Mouse (Mus musculus) CH12.LX (cell line): ENCODE results near the gene Arf6. TPM values are rescaled to one million over a fixed set of nuclear protein-coding genes. Genes with fewer than 3 reads are reported as not detected.

Source experiments
- EP300 ChIP-seq: IDR thresholded peaks from 2 replicates; pipeline ENCODE4 v1.6.1; 2011; ENCODE audit warnings: low read length, improper control_type of control experiment
- MEF2A ChIP-seq: IDR thresholded peaks from 2 replicates; pipeline ENCODE4 v1.6.1; 2014; ENCODE audit warnings: low read depth, mild to moderate bottlenecking, inconsistent platforms, low read length, improper control_type of control experiment, borderline replicate concordance
- RAD21 ChIP-seq: IDR thresholded peaks from 2 replicates; pipeline ENCODE4 v1.6.1; 2011; ENCODE audit warnings: low read depth, mild to moderate bottlenecking, low read length, improper control_type of control experiment, moderate library complexity
- RCOR1 ChIP-seq: conservative IDR thresholded peaks from 2 replicates; pipeline ENCODE4 v1.6.1; 2012; ENCODE audit warnings: low read depth, mild to moderate bottlenecking, inconsistent platforms, low read length, improper control_type of control experiment
- SIN3A ChIP-seq: IDR thresholded peaks from 2 replicates; pipeline ENCODE4 v1.6.1; 2012; ENCODE audit warnings: low read length, improper control_type of control experiment, inconsistent platforms
- USF1 ChIP-seq: IDR thresholded peaks from 2 replicates; pipeline ENCODE4 v1.6.1; 2014; ENCODE audit warnings: low read depth, mild to moderate bottlenecking, inconsistent platforms, low read length, improper control_type of control experiment
- polyA plus RNA-seq: library from polyadenylated mRNA; unstranded; fragments of >175 nt; gene quantifications from 2 replicates; pipeline ENCODE4 v1.2.1, GENCODE M21; 2012; ENCODE audit warnings: low read depth; ENCODE audit not compliant: insufficient read length
- total RNA-seq, 2 experiments: library from RNA; depleted of rRNA; stranded (reverse); fragments of 300-350 nt in 1 of 2; fragments of >200 nt in 1 of 2; gene quantifications; 2 replicates each; pipeline ENCODE4 v1.2.3; 2012 to 2014

The Arf6 gene
- total and polyA plus RNA-seq, 3 experiments, result 258 to 375 (median 312) TPM

DNA sequence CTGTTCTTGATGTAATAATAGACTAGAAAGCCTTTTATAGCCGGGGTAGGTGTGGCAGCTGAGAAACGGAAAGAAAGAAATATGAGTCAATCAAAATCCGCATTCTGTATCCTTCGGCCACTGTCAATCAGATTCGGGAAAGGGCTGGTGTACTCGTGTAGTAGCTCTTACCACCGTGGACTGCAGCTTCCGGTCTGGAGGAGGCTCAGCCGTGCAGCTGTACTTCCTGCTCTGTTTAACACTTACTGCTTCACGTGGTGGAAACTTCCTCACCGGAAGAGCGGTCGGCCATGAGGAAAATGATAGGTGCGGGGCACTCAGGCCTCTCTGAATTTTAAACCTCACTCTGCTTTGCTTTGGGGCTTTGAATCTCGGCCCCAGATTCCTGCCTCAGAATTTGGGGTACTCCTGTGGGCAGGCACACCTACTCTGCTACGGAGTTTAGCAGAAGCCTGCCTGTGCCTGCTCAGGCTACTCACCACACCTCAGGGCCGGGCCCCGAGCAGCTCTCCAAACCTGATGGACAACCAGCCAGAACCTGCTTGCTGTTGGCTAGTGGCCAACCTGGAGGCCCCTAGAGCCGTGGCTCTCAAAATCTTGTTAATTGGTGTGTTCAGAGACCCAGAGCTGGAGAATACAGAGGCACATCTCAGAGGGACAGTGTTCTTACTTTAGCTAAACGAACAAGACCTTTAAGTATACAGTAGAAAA is 51.0 kb downstream of the Arf6 start (continued):
- TF ChIP-seq MEF2A (no peak), RCOR1 (no peak), SIN3A (no peak), RAD21 (no peak), EP300 (no peak), USF1 (peak; percentile 51; the same call in 1 of the 2 replicates)
- TF ChIP-seq, all 38 proteins: peak for 5

Other genes starting within 250 kb of the Arf6 start
- gene Rps29, start 213.0 kb upstream of the Arf6 start, total RNA-seq (2012; rRNA removed), result 5,149 and 5,532 TPM in 2 replicates
- 460 and 635 TPM in 2 replicates for gene Rps29, start 213.0 kb upstream of the Arf6 start, total RNA-seq (2014; rRNA removed)
- 1,193 and 1,316 TPM in 2 replicates for gene Rps29, start 213.0 kb upstream of the Arf6 start, polyA plus RNA-seq
- gene Lrr1, start 203.3 kb upstream of the Arf6 start, total RNA-seq (2012; rRNA removed), result 9.1 and 9.2 TPM in 2 replicates
- 33.6 and 35.0 TPM in 2 replicates for gene Lrr1, start 203.3 kb upstream of the Arf6 start, total RNA-seq (2014; rRNA removed)
- 23.8 and 24.6 TPM in 2 replicates for gene Lrr1, start 203.3 kb upstream of the Arf6 start, polyA plus RNA-seq
- 1,571 and 1,698 TPM in 2 replicates for gene Rpl36al, start 188.1 kb upstream of the Arf6 start, total RNA-seq (2012; rRNA removed)
- 1,160 and 1,263 TPM in 2 replicates for gene Rpl36al, start 188.1 kb upstream of the Arf6 start, total RNA-seq (2014; rRNA removed)
- gene Rpl36al, start 188.1 kb upstream of the Arf6 start, polyA plus RNA-seq, result 748 and 828 TPM in 2 replicates
- 58.1 and 72.2 TPM in 2 replicates for gene Mgat2, start 188.0 kb upstream of the Arf6 start, total RNA-seq (2012; rRNA removed)
- gene Mgat2, start 188.0 kb upstream of the Arf6 start, total RNA-seq (2014; rRNA removed), result 104 and 106 TPM in 2 replicates
- gene Mgat2, start 188.0 kb upstream of the Arf6 start, polyA plus RNA-seq, result 48.7 and 54.2 TPM in 2 replicates
- 21.3 and 23.6 TPM in 2 replicates for gene Gm49383, start 175.0 kb upstream of the Arf6 start, total RNA-seq (2012; rRNA removed)
- 45.9 and 52.1 TPM in 2 replicates for gene Gm49383, start 175.0 kb upstream of the Arf6 start, total RNA-seq (2014; rRNA removed)
- gene Gm49383, start 175.0 kb upstream of the Arf6 start, polyA plus RNA-seq, result 16.0 and 19.1 TPM in 2 replicates
- 8.4 and 9.7 TPM in 2 replicates for gene Dnaaf2, start 173.7 kb upstream of the Arf6 start, total RNA-seq (2012; rRNA removed)
- 26.6 and 28.6 TPM in 2 replicates for gene Dnaaf2, start 173.7 kb upstream of the Arf6 start, total RNA-seq (2014; rRNA removed)
- gene Dnaaf2, start 173.7 kb upstream of the Arf6 start, polyA plus RNA-seq, result 3.7 and 6.9 TPM in 2 replicates
- 23.4 and 24.9 TPM in 2 replicates for gene Gm49384, start 167.9 kb upstream of the Arf6 start, total RNA-seq (2012; rRNA removed)
- 54.9 and 63.9 TPM in 2 replicates for gene Gm49384, start 167.9 kb upstream of the Arf6 start, total RNA-seq (2014; rRNA removed)
- 28.3 and 34.4 TPM in 2 replicates for gene Gm49384, start 167.9 kb upstream of the Arf6 start, polyA plus RNA-seq
- gene Pole2, start 144.0 kb upstream of the Arf6 start, total RNA-seq (2012; rRNA removed), result 32.6 and 38.3 TPM in 2 replicates
- gene Pole2, start 144.0 kb upstream of the Arf6 start, total RNA-seq (2014; rRNA removed), result 143 and 148 TPM in 2 replicates
- gene Pole2, start 144.0 kb upstream of the Arf6 start, polyA plus RNA-seq, result 37.1 and 37.3 TPM in 2 replicates
- gene Klhdc1, start 131.0 kb upstream of the Arf6 start, total RNA-seq (2012; rRNA removed), result 4.2 and 6.4 TPM in 2 replicates
- 8.2 TPM in 2 replicates for gene Klhdc1, start 131.0 kb upstream of the Arf6 start, total RNA-seq (2014; rRNA removed)
- 5.9 and 7.2 TPM in 2 replicates for gene Klhdc1, start 131.0 kb upstream of the Arf6 start, polyA plus RNA-seq
- gene Klhdc2, start 75.5 kb upstream of the Arf6 start, total RNA-seq (2012; rRNA removed), result 103 and 120 TPM in 2 replicates
- gene Klhdc2, start 75.5 kb upstream of the Arf6 start, total RNA-seq (2014; rRNA removed), result 280 and 288 TPM in 2 replicates
- gene Klhdc2, start 75.5 kb upstream of the Arf6 start, polyA plus RNA-seq, result 81.8 and 85.3 TPM in 2 replicates
- gene Nemf, start 15.0 kb upstream of the Arf6 start, total RNA-seq (2012; rRNA removed), result 34.3 and 37.5 TPM in 2 replicates
- gene Nemf, start 15.0 kb upstream of the Arf6 start, total RNA-seq (2014; rRNA removed), result 56.6 and 71.0 TPM in 2 replicates
- gene Nemf, start 15.0 kb upstream of the Arf6 start, polyA plus RNA-seq, result 44.9 and 54.7 TPM in 2 replicates
- gene Gm9887, start 308 bp downstream of the Arf6 start, total RNA-seq (2012; rRNA removed), result 4.3 TPM in 2 replicates
- not detected in 2 replicates for gene Gm9887, start 308 bp downstream of the Arf6 start, total RNA-seq (2014; rRNA removed)
- 3.4 and 4.3 TPM in 2 replicates for gene Gm9887, start 308 bp downstream of the Arf6 start, polyA plus RNA-seq
- 14.4 and 14.9 TPM in 2 replicates for gene Vcpkmt, start 210.9 kb downstream of the Arf6 start, total RNA-seq (2012; rRNA removed)
- gene Vcpkmt, start 210.9 kb downstream of the Arf6 start, total RNA-seq (2014; rRNA removed), result 23.5 and 24.8 TPM in 2 replicates
- 31.5 and 38.9 TPM in 2 replicates for gene Vcpkmt, start 210.9 kb downstream of the Arf6 start, polyA plus RNA-seq